Comparison of ENCODE assay signal across 29 mouse cellular contexts in genomic region chr12:73228427-73228826, GRCm38 (mm10).
"Had no signal": no experiment of that assay in that cellular context is flagged by ENCODE, and none has a peak within 500 bp of the region (broad histone marks: within the 10 kb centered on the region; RNA-seq: fewer than 3 reads in every experiment).

No protein-coding gene starts in this region.

- H3K4me2 ChIP-seq: limb, embryonic 12.5 days; limb, embryonic 13.5 days; limb, embryonic 15.5 days; liver, embryonic 11.5 days; liver, embryonic 12.5 days; liver, embryonic 13.5 days; liver, embryonic 15.5 days; lung, embryonic 14.5 days; lung, embryonic 15.5 days; midbrain, embryonic 11.5 days; midbrain, embryonic 12.5 days; midbrain, embryonic 13.5 days; midbrain, embryonic 15.5 days; neural tube, embryonic 12.5 days had no signal

- H3K4me3 ChIP-seq: limb, embryonic 10.5 days; limb, embryonic 12.5 days; limb, embryonic 13.5 days; limb, embryonic 15.5 days; liver, embryonic 12.5 days; liver, embryonic 13.5 days; liver, embryonic 15.5 days; lung, embryonic 15.5 days; megakaryocyte, embryonic 14.5 days; midbrain, embryonic 10.5 days; midbrain, embryonic 12.5 days; midbrain, embryonic 13.5 days; midbrain, embryonic 15.5 days; neural tube, embryonic 12.5 days had no signal

- DNase-seq: left cerebral cortex, postnatal 4 days; liver; liver, embryonic 13.5 days; liver, postnatal 0 days; lung, adult 18-20 months; lung, adult 2 months; lung, embryonic 14.5 days; lung, postnatal 10 days; lung, postnatal 14 days; lung, postnatal 36 days; lung, postnatal 4 days; midbrain, embryonic 14.5 days had no signal

- H3K36me3 ChIP-seq: limb, embryonic 12.5 days; limb, embryonic 15.5 days; liver, embryonic 12.5 days; liver, embryonic 13.5 days; liver, embryonic 15.5 days; lung, embryonic 15.5 days; midbrain, embryonic 12.5 days; midbrain, embryonic 13.5 days; midbrain, embryonic 15.5 days; neural tube, embryonic 12.5 days had no signal

- H3K27me3 ChIP-seq: limb, embryonic 12.5 days; limb, embryonic 13.5 days; limb, embryonic 15.5 days; liver, embryonic 12.5 days; liver, embryonic 13.5 days; liver, embryonic 15.5 days; lung, embryonic 15.5 days; megakaryocyte, embryonic 14.5 days; midbrain, embryonic 12.5 days; midbrain, embryonic 13.5 days; midbrain, embryonic 15.5 days; neural tube, embryonic 12.5 days had no signal

- ATAC-seq: liver, embryonic 12.5 days; liver, postnatal 0 days; lung, postnatal 0 days; midbrain, embryonic 13.5 days; midbrain, embryonic 15.5 days; midbrain, embryonic 16.5 days had no signal
